Mouse (Mus musculus): Measurements from ENCODE around the gene Clip2. TPM values are rescaled to one million over a fixed set of nuclear protein-coding genes. Genes with fewer than 3 reads are reported as not detected.

The Clip2 gene
- polyA plus RNA-seq, 1 experiment from 2014 or later = 6.6 TPM

DNA sequence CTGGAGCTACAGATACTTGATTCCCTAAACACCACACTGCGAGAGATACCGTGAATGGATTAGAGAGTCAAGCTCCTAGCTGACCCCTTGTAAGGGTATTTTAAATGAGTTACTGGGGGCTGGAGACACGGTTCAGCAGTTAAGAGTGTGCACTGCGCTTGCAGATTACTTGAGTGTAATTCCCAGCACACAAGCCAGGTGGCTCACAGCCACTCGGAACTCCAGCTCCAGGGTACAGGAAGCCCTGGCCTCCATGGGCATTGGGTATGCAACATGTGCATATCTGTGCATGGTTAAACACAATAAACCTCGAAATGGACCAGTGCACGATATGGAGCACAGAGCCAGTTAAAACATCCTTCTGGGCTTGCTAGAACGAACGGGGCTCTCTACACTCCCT lies 50.8 kb downstream of the Clip2 start:
- DNase-seq (peak; percentile 51), ATAC-seq (ENCODE audit: insufficient read depth) (no peak)
- Histone ChIP-seq H3K36me3 (ENCODE audit: insufficient read depth) (peaks cover 62% of the 10 kb centered on the region), H3K4me1 (ENCODE audit: insufficient read depth) (no peaks in the 10 kb centered on the region), H3K9me3 (ENCODE audit: low read depth, low read length) (no peaks in the 10 kb centered on the region), H3K27me3 (ENCODE audit: insufficient read depth, low read length) (no peaks in the 10 kb centered on the region), H3K4me2 (no peak overlapping the region), H3K4me3 (ENCODE audit: low read depth, low read length) (no peak overlapping the region), H3K27ac (ENCODE audit: low read depth) (no peak overlapping the region), H3K9ac (no peak overlapping the region)
- WGBS = 83% methylated on average over 9 of the region's 9 CpGs
- peak; percentile 51 for TF ChIP-seq CTCF (IDR thresholded peaks at IDR 0.05; ENCODE audit: low read depth)

DNA sequence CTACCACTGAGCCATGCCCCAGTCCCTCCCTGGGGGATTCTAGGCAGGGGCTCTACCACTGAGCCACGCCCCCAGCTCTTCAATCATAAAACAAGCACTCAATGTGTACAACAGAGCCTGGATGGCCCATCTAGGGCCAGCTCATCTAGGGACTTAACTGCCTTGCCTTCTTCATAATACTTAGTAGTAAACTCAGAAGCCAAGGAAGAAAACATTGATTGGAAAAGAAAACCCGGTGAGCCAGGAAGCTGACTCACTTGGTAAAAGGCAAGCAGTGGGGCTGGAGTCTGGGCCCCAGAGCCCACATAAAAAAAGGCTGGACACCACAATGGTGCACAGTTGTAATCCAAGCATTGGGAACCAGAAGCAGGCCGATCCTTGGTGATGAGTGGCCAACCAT lies 51.6 kb downstream of the Clip2 start:
- no peak overlapping the region for H3K4me2 ChIP-seq
- H3K27me3 ChIP-seq (ENCODE audit: insufficient read depth, low read length) = no peaks in the 10 kb centered on the region
- WGBS = 92% methylated on average over 3 of the region's 3 CpGs

DNA sequence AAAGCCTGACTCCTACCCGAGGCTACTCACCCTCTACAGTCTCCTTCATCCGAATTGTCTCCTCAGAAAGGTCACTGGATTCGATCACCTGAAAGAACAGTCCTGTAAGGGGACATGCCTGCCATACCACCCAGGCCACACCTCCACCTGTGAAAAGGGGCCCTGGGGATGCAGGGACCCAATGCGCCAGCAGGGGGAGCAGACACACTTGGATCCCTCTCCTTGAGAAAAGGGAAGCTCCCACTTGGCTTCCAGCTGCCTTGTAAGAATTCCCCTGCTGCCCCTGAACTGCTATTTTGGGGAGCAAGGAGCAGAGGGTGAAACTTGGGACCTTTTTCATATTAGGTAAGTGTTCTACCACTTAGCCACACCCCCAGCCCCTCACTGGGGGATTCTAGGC lies 52.2 kb downstream of the Clip2 start:
- Histone ChIP-seq H3K4me3 (ENCODE audit: low read depth, low read length) (no peak overlapping the region), H3K27ac (ENCODE audit: low read depth) (no peak overlapping the region), H3K9ac (no peak overlapping the region), H3K36me3 (ENCODE audit: insufficient read depth) (peaks cover 66% of the 10 kb centered on the region), H3K4me2 (no peak overlapping the region), H3K9me3 (ENCODE audit: low read depth, low read length) (no peaks in the 10 kb centered on the region), H3K4me1 (ENCODE audit: insufficient read depth) (no peaks in the 10 kb centered on the region), H3K27me3 (ENCODE audit: insufficient read depth, low read length) (no peaks in the 10 kb centered on the region)
- TF ChIP-seq CTCF (IDR thresholded peaks at IDR 0.05; ENCODE audit: low read depth) = peak; percentile 73
- ATAC-seq (ENCODE audit: insufficient read depth) = no peak
- peak; percentile 65 for DNase-seq
- 69% methylated on average over 4 of the region's 4 CpGs for WGBS

More for the DNA sequence above, 51.6 kb downstream of the Clip2 start:
- H3K4me1 ChIP-seq (ENCODE audit: insufficient read depth) = no peaks in the 10 kb centered on the region
- no peak overlapping the region for H3K27ac ChIP-seq (ENCODE audit: low read depth)
- TF ChIP-seq CTCF (IDR thresholded peaks at IDR 0.05; ENCODE audit: low read depth) = no peak
- H3K36me3 ChIP-seq (ENCODE audit: insufficient read depth) = peaks cover 68% of the 10 kb centered on the region
- ATAC-seq (ENCODE audit: insufficient read depth) = no peak
- H3K9ac ChIP-seq = no peak overlapping the region
- H3K9me3 ChIP-seq (ENCODE audit: low read depth, low read length) = no peaks in the 10 kb centered on the region
- no peak overlapping the region for H3K4me3 ChIP-seq (ENCODE audit: low read depth, low read length)
- no peak for DNase-seq

DNA sequence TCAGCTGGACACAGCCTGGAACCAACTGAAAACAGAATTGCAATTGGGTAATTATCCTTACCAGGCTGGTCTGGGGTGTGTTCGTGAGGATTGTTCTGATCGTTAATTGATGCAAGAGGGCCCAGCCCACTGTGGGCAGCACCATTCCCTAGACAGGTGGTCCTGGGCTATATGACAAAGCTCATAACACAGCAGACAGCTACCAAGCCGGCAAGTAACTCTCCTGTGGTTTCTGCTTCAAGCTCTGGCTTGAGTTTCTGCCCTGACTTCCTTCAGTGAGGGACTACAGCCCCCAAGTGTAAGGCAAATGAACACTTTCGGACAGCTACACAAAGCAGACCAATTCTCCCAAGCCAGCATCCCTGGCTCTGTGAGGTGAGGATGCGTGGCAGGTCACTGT lies 55.2 kb downstream of the Clip2 start:
- Histone ChIP-seq H3K4me3 (ENCODE audit: low read depth, low read length) (no peak overlapping the region), H3K27ac (ENCODE audit: low read depth) (no peak overlapping the region), H3K36me3 (ENCODE audit: insufficient read depth) (peaks cover 73% of the 10 kb centered on the region), H3K4me2 (no peak overlapping the region), H3K27me3 (ENCODE audit: insufficient read depth, low read length) (no peaks in the 10 kb centered on the region), H3K9ac (no peak overlapping the region), H3K9me3 (ENCODE audit: low read depth, low read length) (no peaks in the 10 kb centered on the region), H3K4me1 (ENCODE audit: insufficient read depth) (no peaks in the 10 kb centered on the region)
- WGBS = 95% methylated on average over 5 of the region's 5 CpGs
- TF ChIP-seq CTCF (IDR thresholded peaks at IDR 0.05; ENCODE audit: low read depth) = no peak
- DNase-seq = no peak
- ATAC-seq (ENCODE audit: insufficient read depth) = no peak

DNA sequence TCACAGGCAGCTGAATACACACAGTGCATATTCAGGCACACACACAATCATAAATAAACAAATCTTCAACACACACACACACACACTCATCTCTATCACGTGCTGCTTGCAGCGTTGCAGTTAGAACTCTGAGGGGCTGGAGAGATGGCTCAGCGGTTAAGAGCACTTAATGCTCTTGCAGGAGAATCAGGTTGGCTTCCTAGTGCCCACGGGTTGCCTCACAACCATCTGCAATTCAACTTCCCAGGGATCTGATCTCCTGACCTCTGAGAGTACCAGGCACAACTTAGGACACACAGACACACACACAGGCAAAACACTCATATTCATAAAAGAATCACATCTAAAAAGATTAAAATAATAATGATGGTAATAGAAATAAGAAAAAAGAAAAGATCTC lies 56.4 kb downstream of the Clip2 start:
- Histone ChIP-seq H3K27me3 (ENCODE audit: insufficient read depth, low read length) (no peaks in the 10 kb centered on the region), H3K9ac (no peak overlapping the region), H3K4me2 (no peak overlapping the region), H3K9me3 (ENCODE audit: low read depth, low read length) (no peaks in the 10 kb centered on the region), H3K4me3 (ENCODE audit: low read depth, low read length) (no peak overlapping the region), H3K27ac (ENCODE audit: low read depth) (no peak overlapping the region), H3K36me3 (ENCODE audit: insufficient read depth) (peaks cover 71% of the 10 kb centered on the region), H3K4me1 (ENCODE audit: insufficient read depth) (no peaks in the 10 kb centered on the region)
- DNase-seq (no peak), ATAC-seq (ENCODE audit: insufficient read depth) (no peak)
- no peak for TF ChIP-seq CTCF (IDR thresholded peaks at IDR 0.05; ENCODE audit: low read depth)
- 51% methylated on average over 4 of the region's 4 CpGs for WGBS

DNA sequence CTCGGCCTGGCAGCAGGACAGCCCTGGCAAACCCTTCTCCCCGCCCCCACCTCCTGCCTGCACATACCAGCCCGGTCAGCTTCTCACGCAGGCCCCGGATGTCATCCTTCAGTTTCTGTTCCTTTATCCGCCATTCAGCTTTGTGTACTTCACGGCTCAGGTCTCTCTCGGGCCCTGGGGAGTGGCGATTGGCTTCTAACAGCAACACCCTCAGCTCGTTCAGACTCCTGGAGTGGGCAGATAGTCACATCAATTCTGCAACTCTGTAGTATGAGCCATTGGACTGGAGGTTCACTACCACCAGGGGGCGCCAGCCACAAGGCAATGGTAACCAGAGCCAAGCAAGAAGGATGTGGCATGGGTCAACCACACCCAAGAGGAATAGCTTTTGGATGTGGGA lies 58.1 kb downstream of the Clip2 start:
- peak; percentile 98 for TF ChIP-seq CTCF (IDR thresholded peaks at IDR 0.05; ENCODE audit: low read depth)
- no peaks in the 10 kb centered on the region for H3K9me3 ChIP-seq (ENCODE audit: low read depth, low read length)
- no peaks in the 10 kb centered on the region for H3K27me3 ChIP-seq (ENCODE audit: insufficient read depth, low read length)
- H3K9ac ChIP-seq = no peak overlapping the region
- no peaks in the 10 kb centered on the region for H3K4me1 ChIP-seq (ENCODE audit: insufficient read depth)
- DNase-seq (peak; percentile 94), ATAC-seq (ENCODE audit: insufficient read depth) (peak; percentile 64)
- H3K4me3 ChIP-seq (ENCODE audit: low read depth, low read length) = no peak overlapping the region
- H3K36me3 ChIP-seq (ENCODE audit: insufficient read depth) = peaks cover 74% of the 10 kb centered on the region
- H3K27ac ChIP-seq (ENCODE audit: low read depth) = no peak overlapping the region
- WGBS = 50% methylated on average over 11 of the region's 11 CpGs
- H3K4me2 ChIP-seq = no peak overlapping the region

DNA sequence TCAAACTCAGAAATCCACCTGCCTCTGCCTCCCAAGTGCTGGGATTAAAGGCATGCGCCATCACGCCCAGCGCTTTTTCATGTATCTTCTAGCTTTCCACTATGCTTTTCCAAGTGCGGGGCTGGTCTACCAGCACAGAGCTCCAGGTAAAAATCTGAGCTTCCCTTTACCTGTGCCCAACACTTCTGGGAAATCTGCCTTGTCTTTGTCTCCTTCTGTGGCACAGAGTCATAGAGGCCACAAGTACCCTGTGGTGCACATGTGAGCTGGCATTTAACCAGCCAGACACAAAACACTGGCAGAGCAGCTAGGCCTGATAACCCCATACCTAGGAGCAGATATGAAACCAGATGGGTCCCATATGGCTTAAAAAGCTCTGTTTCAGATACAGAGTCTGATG lies 59.3 kb downstream of the Clip2 start:
- no peak for ATAC-seq (ENCODE audit: insufficient read depth)
- peaks cover 72% of the 10 kb centered on the region for H3K36me3 ChIP-seq (ENCODE audit: insufficient read depth)
- DNase-seq = no peak
- no peak for TF ChIP-seq CTCF (IDR thresholded peaks at IDR 0.05; ENCODE audit: low read depth)
- H3K4me1 ChIP-seq (ENCODE audit: insufficient read depth) = no peaks in the 10 kb centered on the region
- no peaks in the 10 kb centered on the region for H3K9me3 ChIP-seq (ENCODE audit: low read depth, low read length)
- H3K9ac ChIP-seq = no peak overlapping the region
- no peak overlapping the region for H3K27ac ChIP-seq (ENCODE audit: low read depth)
- H3K4me2 ChIP-seq = no peak overlapping the region
- H3K27me3 ChIP-seq (ENCODE audit: insufficient read depth, low read length) = no peaks in the 10 kb centered on the region
- WGBS = 96% methylated on average over 4 of the region's 4 CpGs
- H3K4me3 ChIP-seq (ENCODE audit: low read depth, low read length) = no peak overlapping the region

All from lung, embryonic 14.5 days (tissue).